Mouse (Mus musculus) mouse trophoblast stem cell (cell line): ENCODE results near the gene Adra1d.

Experiments
- in situ Hi-C, 2 experiments: fragments of 300-500 bp; cut with MseI, MboI; formaldehyde crosslinking; loops; 2 replicates in 1 of 2; 3 replicates in 1 of 2; pipeline ENCODE4 v1.15.1; 2025

Gene Adra1d

GRCm38 (mm10) chr2:131542531-131542930 lies 19.6 kb downstream of the Adra1d start:
- in situ Hi-C loops, result loop anchor here in 1 of 2 experiments (10.0 kb wide), 1 partner anchor 262 kb away; no protein-coding TSS in a partner anchor

GRCm38 (mm10) chr2:131541686-131542085 lies 20.4 kb downstream of the Adra1d start:
- in situ Hi-C loops, result loop anchor here in 1 of 2 experiments (10.0 kb wide), 1 partner anchor 263 kb away; no protein-coding TSS in a partner anchor

GRCm38 (mm10) chr2:131539780-131540179 lies 22.3 kb downstream of the Adra1d start:
- in situ Hi-C loops, result loop anchor here (5.0 to 10.0 kb wide), 2 partner anchors 265 to 268 kb away; no protein-coding TSS in a partner anchor

- in situ Hi-C loops, result loop anchor here in 1 of 2 experiments (5.0 kb wide), 1 partner anchor 269 kb away; no protein-coding TSS in a partner anchor
Observed at GRCm38 (mm10) chr2:131538341-131538740, 23.7 kb downstream of the Adra1d start.

GRCm38 (mm10) chr2:131535168-131535567 lies 26.9 kb downstream of the Adra1d start:
- in situ Hi-C loops, result loop anchor here in 1 of 2 experiments (5.0 kb wide), 1 partner anchor 272 kb away; no protein-coding TSS in a partner anchor

GRCm38 (mm10) chr2:131531271-131531670 lies 30.8 kb downstream of the Adra1d start:
- in situ Hi-C loops, result no loop called here

- in situ Hi-C loops, result no loop called here
Observed at GRCm38 (mm10) chr2:131530623-131531008, 31.5 kb downstream of the Adra1d start.

- in situ Hi-C loops, result loop anchor here (5.0 kb wide), 2 partner anchors 103 to 108 kb away; no protein-coding TSS in a partner anchor
Observed at GRCm38 (mm10) chr2:131529898-131530622, 32.0 kb downstream of the Adra1d start.

- in situ Hi-C loops, result loop anchor here (5.0 kb wide), 2 partner anchors 100 to 105 kb away; no protein-coding TSS in a partner anchor
Observed at GRCm38 (mm10) chr2:131527061-131527460, 35.0 kb downstream of the Adra1d start.

GRCm38 (mm10) chr2:131520743-131521142 lies 41.3 kb downstream of the Adra1d start:
- in situ Hi-C loops, result no loop called here

GRCm38 (mm10) chr2:131518790-131519189 lies 43.3 kb downstream of the Adra1d start:
- in situ Hi-C loops, result no loop called here

- in situ Hi-C loops, result no loop called here
Observed at GRCm38 (mm10) chr2:131517550-131517949, 44.5 kb downstream of the Adra1d start.

GRCm38 (mm10) chr2:131514055-131514621 lies 47.9 kb downstream of the Adra1d start:
- in situ Hi-C loops, result no loop called here

GRCm38 (mm10) chr2:131513477-131513876 lies 48.6 kb downstream of the Adra1d start:
- in situ Hi-C loops, result no loop called here

GRCm38 (mm10) chr2:131510531-131510930 lies 51.6 kb downstream of the Adra1d start:
- in situ Hi-C loops, result no loop called here

- in situ Hi-C loops, result loop anchor here in 1 of 2 experiments (5.0 kb wide), 1 partner anchor 87 kb away; no protein-coding TSS in a partner anchor
Observed at GRCm38 (mm10) chr2:131509671-131510313, 52.3 kb downstream of the Adra1d start.

GRCm38 (mm10) chr2:131508501-131508900 lies 53.6 kb downstream of the Adra1d start:
- in situ Hi-C loops, result loop anchor here in 1 of 2 experiments (5.0 kb wide), 1 partner anchor 86 kb away; no protein-coding TSS in a partner anchor

- in situ Hi-C loops, result loop anchor here in 1 of 2 experiments (5.0 kb wide), 1 partner anchor 84 kb away; no protein-coding TSS in a partner anchor
Observed at GRCm38 (mm10) chr2:131506358-131506757, 55.7 kb downstream of the Adra1d start.

- in situ Hi-C loops, result loop anchor here in 1 of 2 experiments (5.0 kb wide), 1 partner anchor 83 kb away; no protein-coding TSS in a partner anchor
Observed at GRCm38 (mm10) chr2:131505431-131505830, 56.7 kb downstream of the Adra1d start.

- in situ Hi-C loops, result no loop called here
Observed at GRCm38 (mm10) chr2:131502561-131502960, 59.5 kb downstream of the Adra1d start.

- in situ Hi-C loops, result no loop called here
Observed at GRCm38 (mm10) chr2:131501886-131502285, 60.2 kb downstream of the Adra1d start.
